Mouse (Mus musculus): ENCODE measurements around the gene Cib1. TPM values are rescaled to one million over a fixed set of nuclear protein-coding genes. Genes with fewer than 3 reads are reported as not detected.

Cib1 gene
- polyA plus RNA-seq, 1 experiment from 2014 or later, result 65.6 TPM

DNA sequence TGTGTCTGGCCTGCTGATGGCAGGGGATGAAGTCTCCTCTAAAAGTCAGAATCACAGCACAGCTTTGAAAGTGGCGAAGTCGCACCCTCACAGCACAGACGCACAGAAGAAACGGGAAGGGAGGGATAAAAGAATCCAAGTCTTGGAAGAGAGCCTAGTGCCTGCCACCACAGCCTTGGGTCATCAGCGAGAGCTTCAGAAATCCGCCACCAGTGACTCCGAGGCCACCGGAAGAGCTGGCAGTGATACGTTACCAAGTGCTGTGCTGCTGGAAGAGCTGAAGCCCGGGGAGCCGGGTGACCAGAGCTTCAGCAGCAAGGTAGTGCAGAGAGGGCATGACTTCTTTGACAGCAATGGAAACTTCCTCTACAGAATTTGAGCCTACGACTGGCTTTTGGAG lies 32.0 kb upstream of the Cib1 start:
- Histone ChIP-seq H3K9me3 (replicated peaks; ENCODE audit: control insufficient read depth, low read length) (no peaks in the 10 kb centered on the region), H3K36me3 (ENCODE audit: control insufficient read depth, insufficient read depth) (peaks cover 19% of the 10 kb centered on the region), H3K4me1 (ENCODE audit: control insufficient read depth, insufficient read depth, low read length) (peaks cover 13% of the 10 kb centered on the region), H3K4me3 (ENCODE audit: low read length) (no peak overlapping the region), H3K4me2 (ENCODE audit: low read depth, low read length) (no peak overlapping the region), H3K27me3 (ENCODE audit: control insufficient read depth, insufficient read depth, low read length) (peaks cover 4% of the 10 kb centered on the region), H3K27ac (ENCODE audit: low read length) (no peak overlapping the region), H3K9ac (ENCODE audit: low read length) (no peak overlapping the region)
- 90% methylated on average over 12 of the region's 12 CpGs for WGBS
- ATAC-seq (replicated peaks; ENCODE audit: extremely low read depth, insufficient read depth, low FRiP score), result no peak

- H3K27ac ChIP-seq (ENCODE audit: low read length), result peak overlapping the region; percentile 67
- peak overlapping the region; percentile 86 for H3K9ac ChIP-seq (ENCODE audit: low read length)
- WGBS, result 2% methylated on average over 32 of the region's 32 CpGs
- no peak for ATAC-seq (replicated peaks; ENCODE audit: extremely low read depth, insufficient read depth, low FRiP score)
- H3K4me3 ChIP-seq (ENCODE audit: low read length), result peak overlapping the region; percentile 81
- H3K9me3 ChIP-seq (replicated peaks; ENCODE audit: control insufficient read depth, low read length), result no peaks in the 10 kb centered on the region
- H3K27me3 ChIP-seq (ENCODE audit: control insufficient read depth, insufficient read depth, low read length), result peaks cover 23% of the 10 kb centered on the region
- peak overlapping the region; percentile 81 for H3K4me2 ChIP-seq (ENCODE audit: low read depth, low read length)
- peaks cover 10% of the 10 kb centered on the region for H3K4me1 ChIP-seq (ENCODE audit: control insufficient read depth, insufficient read depth, low read length)
- H3K36me3 ChIP-seq (ENCODE audit: control insufficient read depth, insufficient read depth), result peaks cover 15% of the 10 kb centered on the region
These were observed 28.9 kb upstream of the Cib1 start for GRCm38 (mm10) chr7:80261372-80261990.

GRCm38 (mm10) chr7:80260625-80261371 lies 28.2 kb upstream of the Cib1 start, which contains the start of gene Ngrn:
Gene Ngrn (plus strand): TSS chr7:80261215.
- Histone ChIP-seq H3K4me3 (ENCODE audit: low read length) (peak within 1 kb of the TSS; percentile 81), H3K27ac (ENCODE audit: low read length) (peak within 1 kb of the TSS; percentile 67), H3K9me3 (replicated peaks; ENCODE audit: control insufficient read depth, low read length) (no peaks in the 10 kb centered on the region), H3K4me1 (ENCODE audit: control insufficient read depth, insufficient read depth, low read length) (peaks cover 10% of the 10 kb centered on the region), H3K4me2 (ENCODE audit: low read depth, low read length) (peak within 1 kb of the TSS; percentile 81), H3K9ac (ENCODE audit: low read length) (peak within 1 kb of the TSS; percentile 86), H3K27me3 (ENCODE audit: control insufficient read depth, insufficient read depth, low read length) (peaks cover 25% of the 10 kb centered on the region), H3K36me3 (ENCODE audit: control insufficient read depth, insufficient read depth) (peaks cover 14% of the 10 kb centered on the region)
- 25% methylated on average over 40 of the region's 40 CpGs for WGBS
- peak; percentile 83 for ATAC-seq (replicated peaks; ENCODE audit: extremely low read depth, insufficient read depth, low FRiP score)

- Histone ChIP-seq H3K4me1 (ENCODE audit: control insufficient read depth, insufficient read depth, low read length) (peaks cover 10% of the 10 kb centered on the region), H3K9me3 (replicated peaks; ENCODE audit: control insufficient read depth, low read length) (no peaks in the 10 kb centered on the region), H3K4me3 (ENCODE audit: low read length) (no peak overlapping the region), H3K27ac (ENCODE audit: low read length) (no peak overlapping the region), H3K27me3 (ENCODE audit: control insufficient read depth, insufficient read depth, low read length) (peaks cover 25% of the 10 kb centered on the region), H3K9ac (ENCODE audit: low read length) (no peak overlapping the region), H3K4me2 (ENCODE audit: low read depth, low read length) (no peak overlapping the region), H3K36me3 (ENCODE audit: control insufficient read depth, insufficient read depth) (no peaks in the 10 kb centered on the region)
- ATAC-seq (replicated peaks; ENCODE audit: extremely low read depth, insufficient read depth, low FRiP score), result no peak
- WGBS, result 67% methylated on average over 2 of the region's 2 CpGs
These were observed 25.1 kb upstream of the Cib1 start for GRCm38 (mm10) chr7:80257706-80258105.

DNA sequence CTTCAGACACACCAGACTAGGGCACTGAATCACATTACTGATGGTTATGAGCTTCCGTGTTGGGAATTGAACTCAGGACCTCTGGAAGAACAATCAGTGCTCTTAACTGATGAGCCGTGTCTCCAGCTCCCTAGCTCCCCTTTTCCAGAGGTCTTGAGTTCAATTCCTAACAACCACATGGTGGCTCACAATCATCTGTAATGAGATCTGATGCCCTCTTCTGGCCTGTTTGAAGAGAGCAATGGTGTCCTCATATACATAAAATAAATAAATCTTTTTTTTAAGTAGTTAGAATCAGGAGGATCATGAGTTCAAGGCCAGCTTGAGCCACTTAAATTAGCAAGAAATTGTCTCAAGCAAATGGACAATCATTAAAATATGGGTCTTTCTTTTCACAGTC lies 23.4 kb upstream of the Cib1 start:
- H3K4me1 ChIP-seq (ENCODE audit: control insufficient read depth, insufficient read depth, low read length), result peaks cover 3% of the 10 kb centered on the region
- no peaks in the 10 kb centered on the region for H3K9me3 ChIP-seq (replicated peaks; ENCODE audit: control insufficient read depth, low read length)
- whole genome bisulfite sequencing, result 68% methylated on average over 2 of the region's 2 CpGs
- H3K9ac ChIP-seq (ENCODE audit: low read length), result no peak overlapping the region
- H3K4me3 ChIP-seq (ENCODE audit: low read length), result no peak overlapping the region
- H3K36me3 ChIP-seq (ENCODE audit: control insufficient read depth, insufficient read depth), result no peaks in the 10 kb centered on the region
- no peak for ATAC-seq (replicated peaks; ENCODE audit: extremely low read depth, insufficient read depth, low FRiP score)
- H3K4me2 ChIP-seq (ENCODE audit: low read depth, low read length), result no peak overlapping the region
- H3K27me3 ChIP-seq (ENCODE audit: control insufficient read depth, insufficient read depth, low read length), result peaks cover 25% of the 10 kb centered on the region
- H3K27ac ChIP-seq (ENCODE audit: low read length), result no peak overlapping the region

DNA sequence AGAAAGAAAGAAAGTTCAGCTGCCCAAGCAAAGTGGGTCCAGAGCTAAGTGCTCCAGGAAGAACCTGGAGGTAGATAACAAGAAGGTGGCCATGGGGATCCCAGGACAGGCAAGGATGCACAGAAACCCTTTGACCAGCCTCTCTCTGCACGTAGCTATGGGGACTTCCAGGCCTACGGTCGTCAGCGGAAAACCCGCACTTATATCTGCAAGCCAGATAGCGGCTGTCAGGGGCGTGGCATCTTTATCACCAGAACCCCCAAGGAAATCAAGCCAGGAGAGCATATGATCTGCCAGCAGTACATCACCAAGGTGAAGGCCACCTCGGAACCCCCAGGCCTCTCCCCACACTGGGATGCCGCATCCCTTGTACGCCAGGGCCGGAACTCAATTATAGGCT lies 20.3 kb upstream of the Cib1 start:
- Histone ChIP-seq H3K36me3 (ENCODE audit: control insufficient read depth, insufficient read depth) (no peaks in the 10 kb centered on the region), H3K9ac (ENCODE audit: low read length) (no peak overlapping the region), H3K4me2 (ENCODE audit: low read depth, low read length) (no peak overlapping the region), H3K9me3 (replicated peaks; ENCODE audit: control insufficient read depth, low read length) (no peaks in the 10 kb centered on the region), H3K4me1 (ENCODE audit: control insufficient read depth, insufficient read depth, low read length) (no peaks in the 10 kb centered on the region), H3K4me3 (ENCODE audit: low read length) (no peak overlapping the region), H3K27ac (ENCODE audit: low read length) (no peak overlapping the region), H3K27me3 (ENCODE audit: control insufficient read depth, insufficient read depth, low read length) (peaks cover 4% of the 10 kb centered on the region; the same call in 1 of the 2 replicates)
- ATAC-seq (replicated peaks; ENCODE audit: extremely low read depth, insufficient read depth, low FRiP score), result no peak
- WGBS, result 62% methylated on average over 11 of the region's 11 CpGs

GRCm38 (mm10) chr7:80252437-80252836 lies 19.8 kb upstream of the Cib1 start:
- H3K27ac ChIP-seq (ENCODE audit: low read length), result no peak overlapping the region
- H3K27me3 ChIP-seq (ENCODE audit: control insufficient read depth, insufficient read depth, low read length), result 0 out of 2 replicates have a peak, but pooled peaks cover 3% of the 10 kb centered on the region
- H3K4me3 ChIP-seq (ENCODE audit: low read length), result no peak overlapping the region
- no peaks in the 10 kb centered on the region for H3K9me3 ChIP-seq (replicated peaks; ENCODE audit: control insufficient read depth, low read length)
- no peaks in the 10 kb centered on the region for H3K36me3 ChIP-seq (ENCODE audit: control insufficient read depth, insufficient read depth)
- H3K9ac ChIP-seq (ENCODE audit: low read length), result no peak overlapping the region
- 77% methylated on average over 7 of the region's 7 CpGs for WGBS
- H3K4me2 ChIP-seq (ENCODE audit: low read depth, low read length), result no peak overlapping the region
- no peaks in the 10 kb centered on the region for H3K4me1 ChIP-seq (ENCODE audit: control insufficient read depth, insufficient read depth, low read length)
- ATAC-seq (replicated peaks; ENCODE audit: extremely low read depth, insufficient read depth, low FRiP score), result no peak

- WGBS, result 29% methylated on average over 7 of the region's 7 CpGs
- Histone ChIP-seq H3K36me3 (ENCODE audit: control insufficient read depth, insufficient read depth) (no peaks in the 10 kb centered on the region), H3K4me3 (ENCODE audit: low read length) (peak overlapping the region; percentile 75), H3K9ac (ENCODE audit: low read length) (no peak overlapping the region; the same call in 1 of the 2 replicates), H3K4me2 (ENCODE audit: low read depth, low read length) (peak overlapping the region; percentile 74), H3K4me1 (ENCODE audit: control insufficient read depth, insufficient read depth, low read length) (peaks cover 4% of the 10 kb centered on the region; the same call in 1 of the 2 replicates), H3K27me3 (ENCODE audit: control insufficient read depth, insufficient read depth, low read length) (no peaks in the 10 kb centered on the region), H3K9me3 (replicated peaks; ENCODE audit: control insufficient read depth, low read length) (no peaks in the 10 kb centered on the region), H3K27ac (ENCODE audit: low read length) (peak overlapping the region; percentile 84)
- ATAC-seq (replicated peaks; ENCODE audit: extremely low read depth, insufficient read depth, low FRiP score), result 0 out of 2 replicates have a peak, but pooled peaks have one; percentile 1
These were observed 14.2 kb upstream of the Cib1 start for GRCm38 (mm10) chr7:80246859-80247258.

GRCm38 (mm10) chr7:80246148-80246721 lies 13.6 kb upstream of the Cib1 start, which contains the start of gene Ttll13:
Gene Ttll13 (plus strand): TSS chr7:80246376.
- H3K9me3 ChIP-seq (replicated peaks; ENCODE audit: control insufficient read depth, low read length), result no peaks in the 10 kb centered on the region
- H3K4me1 ChIP-seq (ENCODE audit: control insufficient read depth, insufficient read depth, low read length), result peaks cover 4% of the 10 kb centered on the region; the same call in 1 of the 2 replicates
- peak within 1 kb of the TSS; percentile 74 for H3K4me2 ChIP-seq (ENCODE audit: low read depth, low read length)
- ATAC-seq (replicated peaks; ENCODE audit: extremely low read depth, insufficient read depth, low FRiP score), result peak; percentile 98
- peak within 1 kb of the TSS; percentile 84 for H3K27ac ChIP-seq (ENCODE audit: low read length)
- under 1% methylated on average over 48 of the region's 48 CpGs for WGBS
- H3K27me3 ChIP-seq (ENCODE audit: control insufficient read depth, insufficient read depth, low read length), result no peaks in the 10 kb centered on the region
- peak within 1 kb of the TSS; percentile 75 for H3K4me3 ChIP-seq (ENCODE audit: low read length)
- H3K9ac ChIP-seq (ENCODE audit: low read length), result peak within 1 kb of the TSS; percentile 85
- no peaks in the 10 kb centered on the region for H3K36me3 ChIP-seq (ENCODE audit: control insufficient read depth, insufficient read depth)
